Mouse (Mus musculus): ENCODE measurements around the gene Gm20388.

GRCm38 (mm10) chr8:121865356-121865755, 1954.7 kb downstream of the Gm20388 start:
- no peak for TF ChIP-seq POLR2A (IDR thresholded peaks at IDR 0.05; ENCODE audit: borderline replicate concordance, insufficient read depth, low read length)
- TF ChIP-seq CTCF (IDR thresholded peaks at IDR 0.05; ENCODE audit: borderline replicate concordance, insufficient read depth, low read depth, low read length): no peak
